Mouse (Mus musculus) forebrain, postnatal 0 days (tissue): ENCODE measurements at regions not wholly inside any gene's neighbourhood (a gene's known extent, or its start where the extent isn't known, plus 50 kb on each side); places are given as distances from the start of the nearest gene placed in this dataset.

Source experiments
- ATAC-seq: fragments of 200-750 bp; cut with Nextera tagmentation; 2 replicates; pipeline ENCODE4 v1.8.0; 2017; ENCODE audit warnings: mild to moderate bottlenecking, moderate library complexity
- DNase-seq: peaks from one replicate; pipeline ENCODE4 v3.0.0-alpha.2; 2015
- H3K27ac ChIP-seq: fragments of 300-500 bp; sonication (generic); 2 replicates; pipeline ENCODE4 v1.5.1; 2014; ENCODE audit warnings: low read depth, mild to moderate bottlenecking, antibody characterized with exemption, low read length, moderate library complexity, mixed read lengths
- H3K27me3 ChIP-seq: fragments of 300-500 bp; sonication (generic); 2 replicates; pipeline ENCODE4 v1.6.1; 2014; ENCODE audit warnings: mild to moderate bottlenecking, low read length, mixed read lengths; ENCODE audit not compliant: insufficient read depth
- H3K36me3 ChIP-seq: fragments of 300-500 bp; sonication (generic); 2 replicates; pipeline ENCODE4 v1.6.1; 2014; ENCODE audit warnings: mild to moderate bottlenecking, moderate library complexity; ENCODE audit not compliant: insufficient read depth
- H3K4me1 ChIP-seq: fragments of 300-500 bp; sonication (generic); 2 replicates; pipeline ENCODE4 v1.6.1; 2014; ENCODE audit warnings: antibody characterized with exemption; ENCODE audit not compliant: insufficient read depth
- H3K4me2 ChIP-seq: fragments of 300-500 bp; sonication (generic); 2 replicates; pipeline ENCODE4 v1.6.1; 2014; ENCODE audit warnings: low read depth, mild to moderate bottlenecking, moderate library complexity
- H3K4me3 ChIP-seq: fragments of 300-500 bp; sonication (generic); 2 replicates; pipeline ENCODE4 v1.5.1; 2014; ENCODE audit warnings: low read depth, low read length, mixed read lengths
- H3K9ac ChIP-seq: fragments of 300-500 bp; sonication (generic); 2 replicates; pipeline ENCODE4 v1.6.1; 2014; ENCODE audit warnings: mild to moderate bottlenecking
- H3K9me3 ChIP-seq: fragments of 300-500 bp; sonication (generic); 2 replicates; pipeline ENCODE4 v1.6.1; 2016; ENCODE audit warnings: low read length
- CTCF ChIP-seq: sonication (generic); IDR thresholded peaks from 2 replicates; pipeline ENCODE4 v1.5.1; 2016; ENCODE audit warnings: antibody characterized with exemption, control low read depth, low read depth
- WGBS: fragments of 180-500 bp; shearing (Covaris S2); extraction: QIAGEN DNeasy Blood & Tissue Kit; methylation state at CpG from one replicate; pipeline ENCODE4 v1.1.7; 2014; 5-methylcytosine and 5-hydroxymethylcytosine counted together

GRCm38 (mm10) chr11:40624126-40624778, 70.8 kb downstream of the Mat2b start:
- Histone ChIP-seq H3K27me3 (no peaks in the 10 kb centered on the region), H3K9ac (no peak overlapping the region), H3K4me1 (no peaks in the 10 kb centered on the region), H3K4me2 (no peak overlapping the region), H3K9me3 (no peaks in the 10 kb centered on the region), H3K36me3 (no peaks in the 10 kb centered on the region), H3K27ac (no peak overlapping the region), H3K4me3 (no peak overlapping the region)
- ATAC-seq = peak; percentile 40; the same call in 1 of the 2 replicates
- no peak for DNase-seq
- no peak for TF ChIP-seq CTCF
- 26% methylated on average over 3 of the region's 3 CpGs for WGBS

GRCm38 (mm10) chr11:40620036-40620435, 75.0 kb downstream of the Mat2b start:
- TF ChIP-seq CTCF = no peak
- Histone ChIP-seq H3K4me2 (no peak overlapping the region), H3K9me3 (no peaks in the 10 kb centered on the region), H3K36me3 (no peaks in the 10 kb centered on the region), H3K4me3 (no peak overlapping the region), H3K9ac (no peak overlapping the region), H3K27me3 (no peaks in the 10 kb centered on the region), H3K27ac (no peak overlapping the region), H3K4me1 (no peaks in the 10 kb centered on the region)
- ATAC-seq (no peak), DNase-seq (no peak)
- WGBS = 23% methylated on average over 7 of the region's 7 CpGs

GRCm38 (mm10) chr11:40603008-40603407, 92.0 kb downstream of the Mat2b start:
- TF ChIP-seq CTCF = no peak
- DNase-seq = no peak
- H3K36me3 ChIP-seq = no peaks in the 10 kb centered on the region
- no peak overlapping the region for H3K4me3 ChIP-seq
- H3K4me2 ChIP-seq = no peak overlapping the region
- WGBS = 96% methylated on average over 9 of the region's 9 CpGs
- no peaks in the 10 kb centered on the region for H3K27me3 ChIP-seq
- no peak overlapping the region for H3K27ac ChIP-seq
- H3K9me3 ChIP-seq = no peaks in the 10 kb centered on the region
- ATAC-seq = no peak
- peaks cover 8% of the 10 kb centered on the region; the same call in 1 of the 2 replicates for H3K4me1 ChIP-seq
- no peak overlapping the region for H3K9ac ChIP-seq

- Histone ChIP-seq H3K4me1 (peaks cover 8% of the 10 kb centered on the region; the same call in 1 of the 2 replicates), H3K27ac (0 out of 2 replicates have a peak overlapping the region, but pooled peaks have one; percentile 54), H3K4me3 (no peak overlapping the region), H3K4me2 (no peak overlapping the region), H3K9ac (no peak overlapping the region), H3K36me3 (no peaks in the 10 kb centered on the region), H3K27me3 (no peaks in the 10 kb centered on the region), H3K9me3 (no peaks in the 10 kb centered on the region)
- DNase-seq = peak; percentile 92
- ATAC-seq = peak; percentile 48; the same call in 1 of the 2 replicates
- WGBS = 0% methylated on average over 1 of the region's 1 CpGs
- TF ChIP-seq CTCF = peak; percentile 85
These were observed 93.5 kb downstream of the Mat2b start for GRCm38 (mm10) chr11:40601572-40601909.

DNA sequence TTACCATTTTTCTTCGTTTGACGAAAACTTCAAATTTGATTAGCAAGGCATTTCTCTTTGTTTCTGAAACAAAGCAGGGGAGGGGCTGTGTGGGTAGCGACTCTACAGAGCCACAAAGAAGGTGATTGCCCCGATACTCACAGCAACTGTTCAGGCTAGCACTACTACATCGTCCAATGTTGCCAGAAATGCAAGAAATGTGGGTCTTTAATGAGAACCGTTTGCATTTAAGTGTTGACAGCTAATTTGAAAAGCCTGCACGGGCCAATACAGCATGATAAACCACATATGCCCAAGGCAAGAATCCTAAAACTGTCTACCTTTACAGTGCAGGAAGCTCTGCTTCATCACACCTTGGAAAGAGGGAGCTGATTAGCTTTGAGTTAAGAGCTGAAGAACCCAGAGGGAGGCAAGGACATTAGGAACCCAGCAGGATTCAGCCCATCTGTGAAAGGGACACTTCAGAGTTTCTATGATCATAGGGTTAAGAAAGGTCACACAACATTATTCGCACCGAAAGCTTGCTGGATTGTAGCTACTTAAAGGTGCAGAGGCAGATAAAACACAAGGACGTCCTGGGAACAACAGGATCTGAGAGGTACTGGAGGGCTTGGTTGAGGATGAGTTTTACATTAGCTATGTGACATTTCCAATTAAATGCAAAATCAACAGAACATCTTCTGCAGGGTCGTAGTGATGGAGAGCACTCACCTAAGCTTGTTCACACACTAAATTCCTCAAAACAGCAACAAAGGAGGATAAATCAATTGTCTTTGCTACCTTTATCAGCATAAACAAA, 94.0 kb downstream of the Mat2b start:
- Histone ChIP-seq H3K4me1 (peaks cover 8% of the 10 kb centered on the region; the same call in 1 of the 2 replicates), H3K4me3 (no peak overlapping the region), H3K36me3 (no peaks in the 10 kb centered on the region), H3K9me3 (no peaks in the 10 kb centered on the region), H3K27ac (peak overlapping the region; percentile 54; the same call in 1 of the 2 replicates), H3K4me2 (peak overlapping the region; percentile 8; the same call in 1 of the 2 replicates), H3K27me3 (no peaks in the 10 kb centered on the region), H3K9ac (peak overlapping the region; percentile 29)
- ATAC-seq (peak; percentile 42; the same call in 1 of the 2 replicates), DNase-seq (no peak)
- WGBS = 16% methylated on average over 11 of the region's 11 CpGs
- TF ChIP-seq CTCF = no peak

DNA sequence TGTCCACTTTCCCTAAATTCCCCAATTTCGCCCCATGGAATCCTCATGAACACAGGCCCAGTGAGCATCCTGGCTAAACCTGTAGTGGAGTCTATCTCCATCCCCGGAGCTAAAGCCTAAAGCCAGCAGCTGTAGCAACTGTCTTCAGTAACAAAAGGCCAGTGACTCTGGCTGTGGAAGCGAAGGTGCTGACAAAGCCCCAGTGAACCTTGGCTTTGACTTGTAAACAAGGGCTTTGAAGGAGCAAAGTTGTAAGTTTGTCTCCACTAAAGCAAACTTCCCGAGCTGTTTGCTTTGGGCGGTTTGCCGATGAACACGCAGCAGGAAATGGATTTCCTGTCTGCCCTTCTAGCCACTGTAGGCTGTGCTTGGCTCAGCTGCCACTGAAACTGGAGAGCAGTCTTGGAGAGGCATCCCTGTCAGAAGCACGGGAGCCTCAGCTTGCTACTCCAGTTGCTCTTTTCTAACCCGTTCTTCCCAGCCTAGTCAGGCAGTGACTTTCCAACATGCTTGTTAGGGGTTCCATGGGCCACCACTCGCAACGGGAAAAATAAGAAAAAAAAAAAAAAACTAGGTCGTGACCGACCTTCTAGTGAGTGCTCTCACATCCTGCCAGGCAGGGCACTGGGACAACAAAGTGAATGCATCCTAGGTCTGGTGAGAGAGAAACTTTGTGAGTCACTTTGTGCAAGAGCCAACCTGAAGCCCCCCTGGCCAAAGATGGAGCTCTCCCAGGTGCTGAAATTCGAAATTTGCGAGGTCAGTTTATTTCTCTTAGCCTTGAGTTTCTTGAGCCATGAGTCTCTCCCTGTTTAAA, 94.8 kb downstream of the Mat2b start:
- Histone ChIP-seq H3K4me2 (peak overlapping the region; percentile 8; the same call in 1 of the 2 replicates), H3K9ac (peak overlapping the region; percentile 29), H3K9me3 (no peaks in the 10 kb centered on the region), H3K4me3 (no peak overlapping the region), H3K36me3 (no peaks in the 10 kb centered on the region), H3K4me1 (peaks cover 8% of the 10 kb centered on the region; the same call in 1 of the 2 replicates), H3K27ac (no peak overlapping the region), H3K27me3 (no peaks in the 10 kb centered on the region)
- ATAC-seq (peak; percentile 38; the same call in 1 of the 2 replicates), DNase-seq (peak; percentile 41)
- WGBS = 16% methylated on average over 15 of the region's 15 CpGs
- no peak for TF ChIP-seq CTCF
